Comparison of ENCODE assay signal across 8 mouse cellular contexts in genomic region chr7:16924037-16924834, GRCm38 (mm10). TPM values are rescaled to one million over a fixed set of nuclear protein-coding genes. Genes with fewer than 3 reads are reported as not detected.
DNase-seq lines count a peak whose midpoint lies in the region; ATAC-seq lines count a peak whose summit lies in the region.

Gene Calm3, minus strand, starts transcription at chr7:16924114.

- H3K4me3 ChIP-seq in intestine, embryonic 14.5 days (ENCODE audit: low read depth, low read length), result peak within 1 kb of the TSS; percentile 99

- 2% methylated on average over 64 of the region's 64 CpGs for WGBS in intestine, embryonic 14.5 days

- intact Hi-C loops in left cerebral cortex, postnatal 14 days (cut with DNase I), result no loop called here

- H3K36me3 ChIP-seq in intestine, embryonic 14.5 days (ENCODE audit: control insufficient read depth, insufficient read depth, low read length), result peaks cover 8% of the 10 kb centered on the region

- peak within 1 kb of the TSS; percentile 98 for H3K27ac ChIP-seq in intestine, embryonic 14.5 days (ENCODE audit: low read depth)

- peak; percentile 93 for ATAC-seq in intestine, embryonic 14.5 days (replicated peaks; ENCODE audit: low FRiP score, low TSS enrichment, low read depth)

- peaks cover 30% of the 10 kb centered on the region for H3K4me1 ChIP-seq in intestine, embryonic 14.5 days (replicated peaks; ENCODE audit: control insufficient read depth, insufficient read depth, low read length)

- H3K27me3 ChIP-seq in intestine, embryonic 14.5 days (replicated peaks; ENCODE audit: control insufficient read depth, insufficient read depth, low read length), result no peaks in the 10 kb centered on the region

- H3K9me3 ChIP-seq in intestine, embryonic 14.5 days (ENCODE audit: control insufficient read depth, low read length), result no peaks in the 10 kb centered on the region

- H3K4me2 ChIP-seq in intestine, embryonic 14.5 days (ENCODE audit: low read length), result peak within 1 kb of the TSS; percentile 94

- DNase-seq in adrenal gland, adult 18-20 months (ENCODE audit: low spot score in 2 of 2), result peak; percentile 98
- peak; percentile 100 for DNase-seq in embryo, embryonic 11 days
- DNase-seq in gastrocnemius, postnatal 25 days, result peak; percentile 100
- DNase-seq in intestine, embryonic 14.5 days (ENCODE audit: low spot score), result peak; percentile 100
- peak; percentile 100 for DNase-seq in left cerebral cortex, postnatal 14 days (ENCODE audit: low spot score in 2 of 2)
- peak; percentile 100 for DNase-seq in mesoderm, embryonic 11.5 days (ENCODE audit: low read depth, low spot score)
- DNase-seq in right cerebral cortex, postnatal 36 days (ENCODE audit: low spot score in 2 of 2), result peak; percentile 97 to 99
- peak; percentile 100 for DNase-seq in yolk sac, embryonic 10.5 days (ENCODE audit: low spot score)

- H3K9ac ChIP-seq in intestine, embryonic 14.5 days (ENCODE audit: low read length), result peak within 1 kb of the TSS; percentile 94

RNA-seq across cellular contexts. Expression of gene Calm3, which starts in this region (rescaled TPM):
- total RNA-seq in adrenal gland, adult 18-20 months (2021), result 100 to 1,000 TPM; 227 to 234 TPM
- total RNA-seq in gastrocnemius, postnatal 25 days (2021), result 100 to 1,000 TPM; 257 to 291 TPM
- polyA plus RNA-seq in intestine, embryonic 14.5 days (2014; fragmentation: Nextera tagmentation; extraction: Ambion mirVana), result 184 and 190 TPM in 2 replicates
- 1,000 to 10,000 TPM; 2,088 to 2,136 TPM for total RNA-seq in left cerebral cortex, postnatal 14 days (2021)

Comparison
In these comparisons a context has a peak if more than half of its experiments do, and no peak if none do; other contexts are left out.
1. Peak in every context shown above with its lines: DNase-seq, ATAC-seq, H3K4me3 ChIP-seq and H3K27ac ChIP-seq.
2. RNA of gene Calm3 (total RNA-seq): 2,088 to 2,136 TPM in left cerebral cortex, postnatal 14 days; 257 to 291 TPM in gastrocnemius, postnatal 25 days and 227 to 234 TPM in adrenal gland, adult 18-20 months; every median in the first group is over 4 times any median in the second.